Mouse (Mus musculus): Measurements from ENCODE around the gene Mt3. TPM values are rescaled to one million over a fixed set of nuclear protein-coding genes. Genes with fewer than 3 reads are reported as not detected.

Gene Mt3
- polyA plus RNA-seq, 1 experiment from 2014 or later, result 12.0 TPM

DNA sequence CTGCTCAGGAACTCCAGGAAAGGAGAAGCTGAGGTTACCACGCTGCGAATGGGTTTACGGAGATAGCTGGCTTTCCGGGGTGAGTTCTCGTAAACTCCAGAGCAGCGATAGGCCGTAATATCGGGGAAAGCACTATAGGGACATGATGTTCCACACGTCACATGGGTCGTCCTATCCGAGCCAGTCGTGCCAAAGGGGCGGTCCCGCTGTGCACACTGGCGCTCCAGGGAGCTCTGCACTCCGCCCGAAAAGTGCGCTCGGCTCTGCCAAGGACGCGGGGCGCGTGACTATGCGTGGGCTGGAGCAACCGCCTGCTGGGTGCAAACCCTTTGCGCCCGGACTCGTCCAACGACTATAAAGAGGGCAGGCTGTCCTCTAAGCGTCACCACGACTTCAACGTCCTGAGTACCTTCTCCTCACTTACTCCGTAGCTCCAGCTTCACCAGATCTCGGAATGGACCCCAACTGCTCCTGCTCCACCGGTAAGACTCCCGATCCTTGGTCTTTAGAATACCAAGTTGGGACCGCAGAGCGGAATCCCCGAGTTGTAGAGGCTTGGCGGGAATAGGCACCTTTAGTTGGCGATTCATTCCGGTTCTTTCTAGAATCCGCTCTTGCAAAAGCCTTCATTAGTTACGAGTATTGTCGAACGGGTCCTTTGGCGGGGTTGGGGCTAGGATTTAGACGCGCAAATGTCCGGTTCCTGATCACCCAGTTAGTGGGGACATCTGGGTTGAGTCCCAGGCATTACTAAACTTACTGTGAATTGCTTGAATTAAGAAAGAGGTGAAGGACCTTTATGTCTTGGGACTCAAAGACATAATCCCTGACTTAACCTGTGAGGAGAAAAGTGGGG is 26.7 kb downstream of the Mt3 start, which contains the start of gene Mt1:
Mt1 (plus strand) TSS at position 226 of the 856 bp plus-strand sequence.
- H3K4me2 ChIP-seq, result peak within 1 kb of the TSS; percentile 59
- under 1% methylated on average over 50 of the region's 50 CpGs for WGBS
- peaks cover 15% of the 10 kb centered on the region for H3K4me1 ChIP-seq (ENCODE audit: control insufficient read depth, insufficient read depth, low read length)
- H3K4me3 ChIP-seq (ENCODE audit: low read depth, low read length), result peak within 1 kb of the TSS; percentile 30
- no peaks in the 10 kb centered on the region for H3K9me3 ChIP-seq (ENCODE audit: control insufficient read depth, low read length)
- no peaks in the 10 kb centered on the region for H3K36me3 ChIP-seq (ENCODE audit: control insufficient read depth, insufficient read depth, low read length)
- peaks cover 74% of the 10 kb centered on the region for H3K27me3 ChIP-seq (ENCODE audit: control insufficient read depth, insufficient read depth, low read length)
- H3K9ac ChIP-seq (ENCODE audit: low read length), result peak within 1 kb of the TSS; percentile 6; the same call in 1 of the 2 replicates
- no peak within 1 kb of the TSS for H3K27ac ChIP-seq (ENCODE audit: low read depth, low read length)
- DNase-seq (ENCODE audit: low spot score, missing footprints) (peak; percentile 97), ATAC-seq (ENCODE audit: low FRiP score) (peak; percentile 77)

GRCm38 (mm10) chr8:94179713-94180560 is 27.5 kb downstream of the Mt3 start:
- peak overlapping the region; percentile 59 for H3K4me2 ChIP-seq
- no peak for ATAC-seq (ENCODE audit: low FRiP score)
- H3K4me3 ChIP-seq (ENCODE audit: low read depth, low read length), result peak overlapping the region; percentile 30
- 5% methylated on average over 25 of the region's 25 CpGs for WGBS
- H3K27ac ChIP-seq (ENCODE audit: low read depth, low read length), result no peak overlapping the region
- H3K36me3 ChIP-seq (ENCODE audit: control insufficient read depth, insufficient read depth, low read length), result no peaks in the 10 kb centered on the region
- H3K9me3 ChIP-seq (ENCODE audit: control insufficient read depth, low read length), result no peaks in the 10 kb centered on the region
- peaks cover 74% of the 10 kb centered on the region for H3K27me3 ChIP-seq (ENCODE audit: control insufficient read depth, insufficient read depth, low read length)
- H3K9ac ChIP-seq (ENCODE audit: low read length), result no peak overlapping the region; the same call in 1 of the 2 replicates
- H3K4me1 ChIP-seq (ENCODE audit: control insufficient read depth, insufficient read depth, low read length), result peaks cover 15% of the 10 kb centered on the region
- DNase-seq (ENCODE audit: low spot score, missing footprints), result peak; percentile 95

- Histone ChIP-seq H3K4me2 (no peak overlapping the region), H3K4me3 (ENCODE audit: low read depth, low read length) (no peak overlapping the region), H3K4me1 (ENCODE audit: control insufficient read depth, insufficient read depth, low read length) (peaks cover 15% of the 10 kb centered on the region), H3K9ac (ENCODE audit: low read length) (no peak overlapping the region), H3K27ac (ENCODE audit: low read depth, low read length) (no peak overlapping the region), H3K27me3 (ENCODE audit: control insufficient read depth, insufficient read depth, low read length) (peaks cover 74% of the 10 kb centered on the region), H3K36me3 (ENCODE audit: control insufficient read depth, insufficient read depth, low read length) (no peaks in the 10 kb centered on the region), H3K9me3 (ENCODE audit: control insufficient read depth, low read length) (no peaks in the 10 kb centered on the region)
- 72% methylated on average over 1 of the region's 1 CpGs for WGBS
- ATAC-seq (ENCODE audit: low FRiP score) (no peak), DNase-seq (ENCODE audit: low spot score, missing footprints) (no peak)
Measured at GRCm38 (mm10) chr8:94180561-94180908, 28.1 kb downstream of the Mt3 start.

GRCm38 (mm10) chr8:94182055-94182929 is 29.9 kb downstream of the Mt3 start:
- no peak overlapping the region for H3K4me3 ChIP-seq (ENCODE audit: low read depth, low read length)
- peaks cover 15% of the 10 kb centered on the region for H3K4me1 ChIP-seq (ENCODE audit: control insufficient read depth, insufficient read depth, low read length)
- peaks cover 80% of the 10 kb centered on the region for H3K27me3 ChIP-seq (ENCODE audit: control insufficient read depth, insufficient read depth, low read length)
- no peaks in the 10 kb centered on the region for H3K9me3 ChIP-seq (ENCODE audit: control insufficient read depth, low read length)
- H3K27ac ChIP-seq (ENCODE audit: low read depth, low read length), result no peak overlapping the region
- DNase-seq (ENCODE audit: low spot score, missing footprints) (peak; percentile 84), ATAC-seq (ENCODE audit: low FRiP score) (no peak)
- no peaks in the 10 kb centered on the region for H3K36me3 ChIP-seq (ENCODE audit: control insufficient read depth, insufficient read depth, low read length)
- peak overlapping the region; percentile 34; the same call in 1 of the 2 replicates for H3K4me2 ChIP-seq
- 69% methylated on average over 13 of the region's 13 CpGs for WGBS
- H3K9ac ChIP-seq (ENCODE audit: low read length), result no peak overlapping the region

DNA sequence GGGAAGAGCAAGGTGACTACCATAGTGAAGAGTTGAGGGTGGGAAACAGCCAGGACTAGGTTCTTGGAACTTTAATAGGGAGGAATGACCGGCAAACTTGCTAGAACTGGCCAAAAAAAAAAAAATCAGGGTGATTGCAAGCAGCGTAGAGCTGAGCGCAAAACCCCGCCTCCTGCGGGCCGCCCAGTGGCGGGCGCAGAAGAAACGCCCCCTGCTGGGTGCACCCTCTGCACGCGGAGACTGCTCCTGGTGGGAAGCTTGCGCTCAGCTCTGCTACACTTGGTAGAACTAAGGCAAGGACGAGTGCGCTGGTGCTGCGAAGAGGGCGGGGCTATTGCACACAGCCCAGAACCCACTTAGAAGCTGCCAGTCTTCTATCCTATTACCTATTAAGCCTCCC is 30.7 kb downstream of the Mt3 start:
- Histone ChIP-seq H3K27ac (ENCODE audit: low read depth, low read length) (no peak overlapping the region), H3K36me3 (ENCODE audit: control insufficient read depth, insufficient read depth, low read length) (no peaks in the 10 kb centered on the region), H3K9ac (ENCODE audit: low read length) (no peak overlapping the region), H3K4me3 (ENCODE audit: low read depth, low read length) (peak overlapping the region; percentile 15), H3K9me3 (ENCODE audit: control insufficient read depth, low read length) (no peaks in the 10 kb centered on the region), H3K4me2 (peak overlapping the region; percentile 34), H3K27me3 (ENCODE audit: control insufficient read depth, insufficient read depth, low read length) (peaks cover 78% of the 10 kb centered on the region), H3K4me1 (ENCODE audit: control insufficient read depth, insufficient read depth, low read length) (peaks cover 15% of the 10 kb centered on the region)
- ATAC-seq (ENCODE audit: low FRiP score) (peak; percentile 57), DNase-seq (ENCODE audit: low spot score, missing footprints) (peak; percentile 94)
- WGBS, result under 1% methylated on average over 16 of the region's 16 CpGs

- Histone ChIP-seq H3K4me1 (ENCODE audit: control insufficient read depth, insufficient read depth, low read length) (peaks cover 12% of the 10 kb centered on the region), H3K36me3 (ENCODE audit: control insufficient read depth, insufficient read depth, low read length) (no peaks in the 10 kb centered on the region), H3K9me3 (ENCODE audit: control insufficient read depth, low read length) (no peaks in the 10 kb centered on the region), H3K4me3 (ENCODE audit: low read depth, low read length) (no peak overlapping the region), H3K27ac (ENCODE audit: low read depth, low read length) (no peak overlapping the region), H3K4me2 (no peak overlapping the region), H3K9ac (ENCODE audit: low read length) (no peak overlapping the region), H3K27me3 (ENCODE audit: control insufficient read depth, insufficient read depth, low read length) (peaks cover 68% of the 10 kb centered on the region)
- 20% methylated on average over 12 of the region's 12 CpGs for WGBS
- DNase-seq (ENCODE audit: low spot score, missing footprints), result peak; percentile 90
- no peak for ATAC-seq (ENCODE audit: low FRiP score)
Measured at GRCm38 (mm10) chr8:94184357-94184843, 32.0 kb downstream of the Mt3 start.

DNA sequence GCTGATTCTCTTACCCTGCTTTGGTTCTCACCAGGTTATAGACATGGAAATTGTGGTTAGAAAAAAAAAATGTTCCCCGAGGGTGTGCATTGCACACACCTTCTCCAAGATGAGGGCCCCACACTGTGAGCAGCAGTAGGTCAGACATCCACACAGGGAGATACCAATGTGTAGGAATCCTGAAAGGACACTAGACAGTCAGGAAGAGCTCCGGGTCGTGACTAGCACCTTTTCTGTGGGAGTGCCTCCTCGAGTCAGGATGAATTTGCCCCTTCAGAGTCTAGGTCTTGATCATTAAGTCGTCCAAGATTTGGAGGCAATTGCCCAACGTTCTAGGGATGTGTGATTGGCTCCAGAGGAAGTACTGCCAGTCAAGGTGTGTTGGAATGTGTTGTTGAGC is 33.4 kb downstream of the Mt3 start:
- H3K27ac ChIP-seq (ENCODE audit: low read depth, low read length), result no peak overlapping the region
- H3K36me3 ChIP-seq (ENCODE audit: control insufficient read depth, insufficient read depth, low read length), result no peaks in the 10 kb centered on the region
- H3K4me1 ChIP-seq (ENCODE audit: control insufficient read depth, insufficient read depth, low read length), result peaks cover 7% of the 10 kb centered on the region
- H3K4me2 ChIP-seq, result no peak overlapping the region
- DNase-seq (ENCODE audit: low spot score, missing footprints), result no peak
- H3K27me3 ChIP-seq (ENCODE audit: control insufficient read depth, insufficient read depth, low read length), result peaks cover 56% of the 10 kb centered on the region
- WGBS, result 68% methylated on average over 6 of the region's 6 CpGs
- no peak overlapping the region for H3K4me3 ChIP-seq (ENCODE audit: low read depth, low read length)
- ATAC-seq (ENCODE audit: low FRiP score), result no peak
- H3K9me3 ChIP-seq (ENCODE audit: control insufficient read depth, low read length), result no peaks in the 10 kb centered on the region
- H3K9ac ChIP-seq (ENCODE audit: low read length), result no peak overlapping the region

GRCm38 (mm10) chr8:94186542-94186941 is 34.1 kb downstream of the Mt3 start:
- no peak overlapping the region for H3K4me3 ChIP-seq (ENCODE audit: low read depth, low read length)

More at GRCm38 (mm10) chr8:94186542-94186941, 34.1 kb downstream of the Mt3 start:
- WGBS, result 9% methylated on average over 17 of the region's 17 CpGs
- H3K9me3 ChIP-seq (ENCODE audit: control insufficient read depth, low read length), result no peaks in the 10 kb centered on the region
- H3K4me2 ChIP-seq, result no peak overlapping the region
- H3K4me1 ChIP-seq (ENCODE audit: control insufficient read depth, insufficient read depth, low read length), result peaks cover 7% of the 10 kb centered on the region
- H3K36me3 ChIP-seq (ENCODE audit: control insufficient read depth, insufficient read depth, low read length), result no peaks in the 10 kb centered on the region
- peaks cover 56% of the 10 kb centered on the region for H3K27me3 ChIP-seq (ENCODE audit: control insufficient read depth, insufficient read depth, low read length)
- H3K27ac ChIP-seq (ENCODE audit: low read depth, low read length), result no peak overlapping the region
- H3K9ac ChIP-seq (ENCODE audit: low read length), result no peak overlapping the region
- peak; percentile 93 for DNase-seq (ENCODE audit: low spot score, missing footprints)
- ATAC-seq (ENCODE audit: low FRiP score), result peak; percentile 64

Data from midbrain, embryonic 11.5 days (tissue).